Mouse (Mus musculus) spleen, postnatal 0 days (tissue): ENCODE measurements around the gene Cuzd1. TPM values are rescaled to one million over a fixed set of nuclear protein-coding genes. Genes with fewer than 3 reads are reported as not detected.

ENCODE experiments used
- polyA plus RNA-seq: library from polyadenylated mRNA; unstranded; fragments of >200 nt; fragmentation: Nextera tagmentation; extraction: Ambion mirVana; gene quantifications from 2 replicates; pipeline ENCODE4 v1.2.1, GENCODE M21; 2015

Cuzd1 gene
- 0.30 and 0.65 TPM in 2 replicates for polyA plus RNA-seq

DNA sequence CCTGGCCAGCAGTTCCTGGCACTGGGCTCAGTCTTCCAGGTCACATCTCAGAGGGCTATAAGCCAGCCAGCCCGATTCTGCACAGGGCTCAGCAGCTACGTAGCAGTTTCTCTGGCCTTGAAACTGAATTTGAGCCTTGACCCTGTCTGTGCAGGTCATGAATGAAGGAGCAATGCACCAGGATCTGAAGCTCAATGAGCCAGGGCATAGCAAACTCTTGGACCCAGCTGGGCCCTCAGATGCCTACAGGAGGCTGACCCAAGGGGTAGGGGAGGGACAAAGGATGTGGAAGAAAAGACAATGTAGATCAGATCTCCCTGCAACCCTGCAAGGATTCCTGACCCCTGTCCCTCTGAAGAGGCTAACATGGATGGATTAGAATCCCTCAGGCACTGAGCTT lies at the start of gene Cuzd1:
Cuzd1 (minus strand) TSS at position 101 of the 400 bp plus-strand sequence.

DNA sequence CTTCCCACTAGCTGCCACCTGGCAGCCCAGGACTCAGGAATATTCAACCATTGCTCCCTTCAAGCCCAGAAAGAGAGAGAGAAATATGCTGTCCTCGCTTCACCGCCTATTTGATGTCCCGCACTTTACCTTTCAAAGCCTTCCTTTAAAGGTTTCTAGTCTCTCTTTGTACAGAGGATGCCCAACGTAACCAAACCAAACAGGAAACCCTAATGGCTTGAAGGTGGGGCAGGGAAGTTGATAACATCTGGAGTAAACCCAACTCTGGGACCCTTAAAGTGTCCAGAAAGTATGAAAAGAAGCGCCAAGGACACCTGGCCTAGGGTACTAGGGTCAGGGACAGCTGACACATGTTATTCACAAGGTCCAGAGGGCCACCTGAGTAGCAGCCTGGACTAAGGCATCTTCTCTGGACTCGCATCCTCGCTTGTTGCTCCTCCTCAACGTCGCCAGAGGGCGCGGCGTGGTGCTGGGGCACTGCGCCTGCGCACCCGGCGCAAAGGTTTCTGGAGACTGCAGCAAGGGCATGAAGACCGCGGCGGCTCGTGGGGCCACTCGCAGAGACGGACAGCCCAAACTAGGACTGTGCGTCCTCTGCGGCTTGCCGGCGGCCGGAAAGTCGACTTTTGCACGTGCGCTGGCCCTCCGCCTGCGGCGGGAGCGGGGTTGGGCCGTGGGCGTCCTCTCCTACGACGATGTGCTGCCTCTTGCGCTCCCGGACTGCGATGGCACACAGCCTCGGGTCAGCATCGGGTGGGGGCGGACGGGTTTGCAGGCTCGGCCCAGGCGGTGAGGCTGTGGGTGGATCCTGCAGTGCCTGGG lies 48.8 kb upstream of the Cuzd1 start, which contains the start of gene Pstk:
Pstk (plus strand) TSS at position 494 of the 822 bp plus-strand sequence.

DNA sequence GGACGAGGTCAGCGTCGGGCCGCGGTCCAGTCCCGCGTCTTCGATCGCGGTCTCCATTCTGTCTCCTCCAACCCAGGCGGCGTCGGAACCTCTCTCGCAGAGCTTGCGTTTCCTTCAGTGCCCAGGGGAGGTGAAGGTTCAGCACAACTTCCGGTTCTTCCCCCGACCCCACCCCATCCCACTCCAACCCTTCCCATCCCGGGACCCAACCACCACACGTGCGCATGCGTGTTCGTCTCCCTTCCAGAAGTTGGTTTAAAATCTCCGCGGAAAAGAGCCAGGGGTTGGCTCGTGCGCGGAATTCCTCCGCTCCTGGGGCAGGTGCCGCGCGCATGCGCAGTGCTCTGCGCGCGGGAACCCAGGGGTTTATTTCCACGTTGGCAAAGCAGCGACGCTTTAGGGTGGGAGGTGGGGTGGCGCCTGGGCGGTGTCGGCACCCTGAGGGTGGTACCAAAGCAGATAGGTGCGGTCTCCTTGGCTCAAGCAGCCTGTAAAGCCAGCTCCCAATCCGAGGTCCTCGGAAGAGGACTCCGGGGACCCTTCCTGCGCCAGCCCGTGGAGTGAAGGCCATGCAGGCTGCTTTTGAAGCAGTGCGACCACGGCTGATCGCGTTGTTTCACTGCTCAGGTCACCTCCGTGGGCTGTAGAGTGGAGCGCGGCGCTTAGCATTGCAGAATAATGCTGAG lies 40.7 kb upstream of the Cuzd1 start, which contains the start of gene 2310057M21Rik:
2310057M21Rik (minus strand) TSS at position 145 of the 686 bp plus-strand sequence.

DNA sequence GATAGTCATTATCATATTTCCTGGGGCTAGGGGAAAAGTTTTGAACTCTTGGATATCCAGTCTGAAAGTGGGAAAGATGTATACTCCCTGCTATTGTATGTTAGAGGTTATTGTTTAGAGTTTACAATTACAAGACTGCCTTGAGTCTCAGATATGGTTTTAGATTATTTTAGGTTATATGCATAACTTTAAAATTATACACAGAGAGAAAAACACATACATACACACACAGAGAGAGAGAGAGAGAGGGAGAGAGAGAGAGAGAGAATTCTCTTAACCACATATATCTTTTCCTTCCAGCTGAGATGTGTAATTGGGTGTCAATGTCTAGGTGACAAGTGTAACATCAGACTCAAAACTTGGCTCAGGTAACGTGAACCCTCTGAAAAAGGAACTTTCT lies 11.5 kb upstream of the Cuzd1 start, which contains the start of gene Fam24a:
Fam24a (plus strand) TSS at position 301 of the 400 bp plus-strand sequence.

DNA sequence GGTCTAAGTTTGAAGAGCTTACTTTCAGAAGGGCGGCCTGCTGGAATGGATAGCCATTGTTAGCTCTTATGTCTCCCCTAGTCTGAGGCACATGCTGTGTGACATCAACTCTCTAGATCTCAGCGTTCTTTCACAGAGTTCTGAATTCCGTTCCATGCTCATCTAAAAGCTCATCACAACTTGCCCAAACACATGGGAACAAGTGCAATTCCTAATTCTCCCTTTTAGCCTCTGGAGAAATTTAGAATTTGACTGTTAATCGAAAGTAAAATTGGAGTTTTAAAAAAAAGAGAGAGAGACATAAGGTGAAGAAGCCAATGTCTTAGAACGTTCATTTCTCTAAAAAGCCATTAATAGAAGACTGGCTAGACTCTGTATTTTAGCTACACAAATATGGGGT lies 7.3 kb upstream of the Cuzd1 start, which contains the start of gene Fam24b:
Fam24b (minus strand) TSS at position 101 of the 400 bp plus-strand sequence.

Other genes with a start within 250 kb of the Cuzd1 start
- not detected in 2 replicates for gene 4933402N03Rik, start 176.0 kb downstream of the Cuzd1 start, polyA plus RNA-seq
- not detected in 2 replicates for gene 5430419D17Rik, start 147.9 kb downstream of the Cuzd1 start, polyA plus RNA-seq
- gene Fam24b, start 7.2 kb upstream of the Cuzd1 start, polyA plus RNA-seq = not detected in 2 replicates
- gene Fam24a, start 11.6 kb upstream of the Cuzd1 start, polyA plus RNA-seq = not detected in 2 replicates
- 7.0 and 7.4 TPM in 2 replicates for gene 2310057M21Rik, start 40.5 kb upstream of the Cuzd1 start, polyA plus RNA-seq
- 26.2 and 28.2 TPM in 2 replicates for gene Pstk, start 48.8 kb upstream of the Cuzd1 start, polyA plus RNA-seq
- 11.4 and 13.3 TPM in 2 replicates for gene Ikzf5, start 88.2 kb upstream of the Cuzd1 start, polyA plus RNA-seq
- 21.2 and 25.8 TPM in 2 replicates for gene Acadsb, start 88.3 kb upstream of the Cuzd1 start, polyA plus RNA-seq
- gene Hmx3, start 220.6 kb upstream of the Cuzd1 start, polyA plus RNA-seq = not detected in 2 replicates
- not detected in 2 replicates for gene Hmx2, start 226.5 kb upstream of the Cuzd1 start, polyA plus RNA-seq
- gene Bub3, start 237.9 kb upstream of the Cuzd1 start, polyA plus RNA-seq = 148 and 158 TPM in 2 replicates